Mouse (Mus musculus) brain, adult 2 months (tissue): ENCODE results near the gene Igsf8.

Source experiments
- DNase-seq: peaks from one replicate; pipeline ENCODE4 v3.0.0; 2011; ENCODE audit warnings: low read depth, low spot score

Igsf8 gene

DNA sequence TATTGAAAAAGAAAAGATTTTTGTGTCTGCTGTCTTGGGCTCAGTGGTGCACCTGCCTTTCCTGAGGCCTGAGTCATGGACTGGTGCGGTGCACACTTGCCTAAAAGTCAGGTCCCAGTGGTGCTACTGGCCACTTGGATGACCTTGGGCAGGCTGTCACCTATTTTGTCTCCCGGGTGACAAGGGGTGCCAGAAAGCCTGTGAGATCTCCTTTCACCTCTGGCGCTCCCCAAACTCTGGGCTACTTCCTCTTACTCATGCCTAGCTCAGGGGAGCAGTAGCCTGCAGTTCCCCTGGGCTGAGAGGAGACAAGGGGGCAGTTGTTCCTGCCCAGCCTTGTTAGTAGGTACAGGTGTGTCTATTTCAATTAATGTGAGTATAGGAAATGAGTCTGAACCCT, 40.9 kb downstream of the Igsf8 start:
- DNase-seq = no peak

DNA sequence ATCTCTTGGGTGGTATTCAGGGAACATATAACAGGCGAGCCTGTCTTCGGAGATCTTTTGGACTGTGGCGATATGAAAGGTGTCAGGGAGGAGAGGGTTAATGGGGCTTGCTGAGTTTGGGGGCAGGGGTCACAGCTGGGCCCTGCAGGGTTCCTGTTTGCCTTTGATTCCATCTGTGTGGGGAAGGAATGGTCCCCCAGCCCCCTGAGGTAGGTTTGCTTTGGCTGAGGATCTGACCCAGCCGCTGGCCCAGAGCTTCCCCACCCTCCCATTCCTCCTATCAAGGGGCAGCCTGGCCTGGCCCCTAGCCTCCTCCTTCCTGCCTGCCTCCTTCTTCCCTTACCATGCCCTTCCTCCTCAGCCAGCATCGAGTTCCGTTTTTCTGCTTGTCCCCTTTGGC, 41.4 kb downstream of the Igsf8 start:
- DNase-seq = no peak

DNA sequence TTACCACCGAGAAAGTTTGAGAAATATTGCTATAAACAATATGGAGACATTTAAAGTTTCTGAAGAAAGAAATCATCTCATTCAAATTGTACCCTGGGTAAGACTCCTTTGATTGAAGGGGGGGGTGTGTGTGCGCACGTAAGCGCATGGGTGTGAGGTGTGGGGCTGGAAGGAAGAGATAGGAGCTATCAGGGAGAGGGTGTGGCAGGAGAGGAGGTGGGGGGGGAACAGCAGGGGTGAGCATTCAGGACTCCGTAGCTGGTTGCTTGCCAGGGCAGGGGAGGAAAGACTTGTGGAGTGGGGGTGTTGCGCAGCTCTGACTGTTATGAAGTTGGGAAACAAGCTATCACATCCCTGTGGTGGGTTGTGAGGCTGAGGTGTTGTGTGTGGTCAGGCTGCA, 43.0 kb downstream of the Igsf8 start:
- peak; percentile 52 for DNase-seq

DNA sequence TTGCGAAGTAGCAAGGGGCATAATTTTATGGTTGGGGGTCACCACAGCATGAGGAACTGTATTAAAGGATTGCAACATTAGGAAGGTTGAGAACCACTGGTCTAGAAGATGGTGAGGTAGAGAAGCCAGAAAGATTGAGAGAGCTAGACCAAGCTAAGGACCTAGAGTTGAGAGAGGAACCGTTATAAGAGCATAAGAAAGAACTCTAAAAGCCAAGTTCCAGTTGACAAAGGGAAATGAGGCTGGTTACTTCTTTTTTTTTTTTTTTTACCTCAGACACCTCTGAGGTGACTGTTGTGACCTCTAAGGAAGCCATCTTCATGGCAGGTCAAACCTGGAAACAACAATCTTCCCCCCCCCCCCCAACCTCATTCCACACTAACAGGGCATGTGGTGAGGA, 43.7 kb downstream of the Igsf8 start:
- DNase-seq = no peak

DNA sequence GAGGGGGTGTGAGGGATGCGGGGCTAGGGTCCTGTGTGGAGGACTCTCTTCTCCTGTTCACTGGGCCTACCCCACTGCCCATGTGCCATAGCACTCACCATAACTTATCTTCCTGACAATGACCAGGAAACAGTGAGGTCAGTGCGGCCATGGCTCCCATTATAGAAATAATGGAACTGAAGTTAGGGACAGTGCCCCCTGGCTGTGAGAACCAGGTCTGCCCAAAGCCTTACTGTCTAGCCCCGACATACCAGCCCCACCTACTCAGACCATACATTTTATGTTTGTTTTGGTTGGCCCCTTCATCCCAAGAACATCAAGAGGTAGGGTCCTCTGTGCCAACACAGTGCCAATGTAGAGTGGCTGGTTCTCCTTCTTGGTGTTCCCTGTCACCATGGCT, 44.2 kb downstream of the Igsf8 start:
- DNase-seq = no peak

DNA sequence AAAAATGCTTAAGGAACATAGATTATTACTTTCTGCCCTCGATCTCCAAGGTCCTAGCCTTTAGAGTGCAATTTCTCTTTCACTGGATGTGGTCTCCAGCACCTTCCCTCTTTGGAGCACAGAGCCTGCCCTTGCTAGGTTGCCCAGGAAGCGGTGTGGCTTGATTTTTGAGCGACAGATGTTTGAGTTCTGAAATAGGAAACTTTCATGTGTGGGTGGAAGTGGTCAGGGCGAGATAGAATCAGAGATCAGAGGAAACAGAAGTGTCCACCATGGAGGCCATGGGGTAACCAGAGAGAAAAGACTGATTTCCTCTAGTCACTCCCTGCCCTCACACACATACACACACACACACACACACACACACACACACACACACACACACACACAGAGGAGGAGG, 44.8 kb downstream of the Igsf8 start:
- DNase-seq = no peak

DNA sequence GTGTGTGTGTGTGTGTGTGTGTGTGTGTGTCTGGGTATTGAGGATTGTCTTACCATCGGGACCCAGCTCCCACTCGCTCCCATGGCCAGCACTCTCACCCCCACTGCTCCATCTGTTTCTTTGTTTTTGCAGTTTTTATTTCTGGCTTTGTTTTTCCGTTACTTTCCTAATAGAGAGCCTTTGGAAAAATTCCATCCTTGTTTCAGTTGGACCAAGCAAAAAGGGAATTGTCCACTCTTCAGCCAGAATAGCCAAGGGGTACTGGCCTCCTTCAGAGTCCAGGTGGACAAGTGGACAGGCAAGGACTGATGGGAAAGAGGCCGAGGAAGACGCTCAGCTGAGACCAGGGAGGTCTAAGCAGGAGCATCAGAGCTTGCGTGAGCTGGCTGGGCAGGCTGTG, 45.4 kb downstream of the Igsf8 start:
- peak; percentile 77 for DNase-seq

DNA sequence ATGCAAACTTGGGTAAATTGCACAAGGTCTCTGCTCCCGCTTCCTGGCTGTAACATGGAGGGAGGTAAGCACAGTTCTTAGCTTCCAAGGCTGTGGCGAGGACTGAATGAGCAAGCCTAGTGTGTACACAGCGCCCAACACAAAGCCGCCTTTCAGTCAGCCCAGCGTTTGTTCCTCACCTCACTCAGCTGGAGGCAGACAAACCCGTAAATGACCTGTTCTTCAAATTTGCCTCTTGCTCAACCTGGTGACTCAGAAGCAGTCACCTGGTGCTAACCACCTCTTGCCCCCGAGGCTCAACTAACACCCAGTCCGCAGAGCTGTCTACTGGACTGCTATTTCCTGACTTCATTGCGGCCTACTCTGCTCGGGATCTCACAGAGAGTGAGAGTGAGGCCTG, 46.5 kb downstream of the Igsf8 start:
- DNase-seq = peak; percentile 49

DNA sequence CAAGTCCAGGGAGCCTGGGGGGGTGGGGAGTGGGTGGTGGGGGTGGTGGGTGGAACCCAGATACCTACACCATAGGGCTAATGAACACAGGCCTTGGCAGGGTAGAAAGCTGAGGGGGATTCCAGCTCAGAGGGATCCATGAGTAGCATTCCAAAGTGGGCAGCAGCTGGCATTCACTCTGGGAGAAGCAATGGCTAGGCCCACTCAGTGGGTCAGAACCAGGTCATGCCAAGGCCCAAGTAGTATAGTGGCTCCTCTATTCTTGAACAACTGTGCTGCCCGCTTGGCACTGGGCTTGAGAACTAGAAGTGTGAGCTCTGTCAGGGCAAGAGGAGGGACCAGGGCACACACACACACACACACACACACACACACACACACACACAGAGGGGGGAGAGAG, 47.0 kb downstream of the Igsf8 start:
- no peak for DNase-seq

DNA sequence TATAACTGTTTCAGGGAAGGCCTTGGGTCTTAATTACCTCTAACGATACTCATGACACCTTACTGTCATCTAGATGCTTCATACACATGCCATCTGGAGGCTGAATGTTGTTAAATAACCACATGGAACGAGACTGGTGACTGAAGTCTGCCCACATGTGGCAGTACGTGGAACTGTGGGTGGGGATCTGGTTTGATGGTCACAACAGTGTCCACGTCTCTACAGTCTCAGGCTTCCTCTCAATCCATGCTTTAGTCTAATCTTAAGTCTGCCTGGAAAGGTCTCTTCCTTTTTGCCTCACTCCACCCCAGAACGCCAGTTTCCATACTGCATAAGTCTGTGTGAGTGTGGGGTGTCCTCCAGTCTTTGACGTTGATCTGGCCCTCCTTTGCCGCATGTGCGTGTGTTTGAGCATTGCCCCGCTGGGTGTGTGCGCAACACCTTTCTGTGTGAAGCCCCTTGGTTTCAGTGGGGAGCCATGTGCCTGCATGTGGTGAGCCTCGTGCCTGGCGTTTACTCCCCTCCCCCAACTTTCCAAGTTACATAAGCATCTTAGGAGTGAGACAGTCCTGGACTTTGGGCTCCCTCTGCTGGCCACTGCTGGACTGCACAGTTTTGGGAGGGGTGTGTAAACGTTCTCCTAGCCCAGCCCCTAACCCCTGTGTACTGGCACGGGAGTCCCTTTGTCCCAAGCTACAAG, 48.4 kb downstream of the Igsf8 start:
- peak; percentile 96 for DNase-seq

DNA sequence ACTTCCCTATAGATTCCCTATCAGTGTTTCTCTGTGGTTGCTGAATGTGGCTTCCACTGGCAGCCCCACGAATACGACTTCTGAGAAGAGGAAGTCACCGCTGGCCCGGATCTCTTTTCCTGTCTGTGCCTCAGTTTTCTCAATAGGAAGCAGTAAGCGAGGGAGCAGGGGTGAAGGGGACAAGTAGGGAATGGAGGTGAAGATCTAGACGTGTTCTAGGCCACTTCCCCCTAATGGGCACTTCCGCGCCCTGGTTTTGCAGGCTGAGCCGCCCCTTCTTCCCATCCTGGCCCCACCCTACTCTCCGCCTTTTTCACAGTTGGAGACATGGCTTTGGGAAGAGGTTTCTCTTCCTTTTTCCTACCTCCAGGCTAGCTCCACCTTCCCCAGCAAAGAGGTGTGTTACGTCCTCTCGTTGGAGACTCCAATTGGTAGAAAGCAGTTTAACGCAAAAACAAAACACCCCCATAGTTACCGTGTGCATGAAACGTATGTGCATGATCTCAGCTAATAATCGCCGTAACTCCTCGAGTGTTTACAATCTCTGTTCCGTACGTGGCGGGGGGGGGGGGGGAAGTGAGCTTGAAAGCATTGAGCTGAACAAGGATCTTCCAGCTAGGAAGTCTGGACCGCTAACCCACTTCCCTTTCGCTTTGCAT, 49.9 kb downstream of the Igsf8 start:
- peak; percentile 98 for DNase-seq

DNA sequence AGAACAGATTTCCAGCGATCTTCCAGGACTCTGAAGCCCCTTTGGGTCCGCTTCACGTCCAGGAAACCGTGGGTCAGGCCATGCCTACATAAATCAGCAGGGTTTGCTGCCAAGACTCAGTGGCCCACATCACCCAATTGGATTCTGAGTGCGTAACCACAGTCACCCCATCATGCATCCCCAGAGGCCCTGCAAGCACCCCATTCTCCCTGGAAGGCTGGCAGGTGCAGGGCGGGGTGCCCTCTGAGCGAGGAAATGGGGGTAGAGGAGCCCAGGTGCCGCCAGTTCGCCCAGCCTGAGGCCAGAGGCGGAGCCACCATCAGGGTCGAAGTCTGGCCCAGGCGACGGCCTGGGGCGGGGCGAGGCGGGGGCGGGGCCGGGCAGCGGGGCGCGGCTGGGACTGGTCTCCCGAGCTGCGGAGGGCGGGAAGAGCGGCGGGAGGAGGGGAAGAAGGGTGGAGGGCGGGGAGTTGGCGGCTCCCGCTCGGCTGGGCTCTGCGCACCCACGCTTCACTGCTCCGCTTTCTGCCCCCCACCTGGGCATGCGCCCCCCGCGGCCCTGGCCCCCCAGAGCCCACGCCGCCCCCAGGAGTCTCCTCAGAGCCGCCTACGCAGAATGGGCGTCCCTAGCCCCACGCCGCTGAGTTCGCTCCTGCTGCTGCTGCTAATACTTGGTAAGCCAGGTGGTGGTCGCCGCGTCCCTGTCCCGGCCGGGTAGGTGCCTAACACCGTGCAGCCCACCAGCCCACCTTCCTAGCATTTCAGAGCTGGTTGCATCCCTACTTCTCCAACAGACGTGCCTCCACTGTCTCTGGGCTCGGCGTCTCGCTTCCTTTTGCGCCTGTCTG, 50.7 kb downstream of the Igsf8 start:
- DNase-seq = peak; percentile 94

DNA sequence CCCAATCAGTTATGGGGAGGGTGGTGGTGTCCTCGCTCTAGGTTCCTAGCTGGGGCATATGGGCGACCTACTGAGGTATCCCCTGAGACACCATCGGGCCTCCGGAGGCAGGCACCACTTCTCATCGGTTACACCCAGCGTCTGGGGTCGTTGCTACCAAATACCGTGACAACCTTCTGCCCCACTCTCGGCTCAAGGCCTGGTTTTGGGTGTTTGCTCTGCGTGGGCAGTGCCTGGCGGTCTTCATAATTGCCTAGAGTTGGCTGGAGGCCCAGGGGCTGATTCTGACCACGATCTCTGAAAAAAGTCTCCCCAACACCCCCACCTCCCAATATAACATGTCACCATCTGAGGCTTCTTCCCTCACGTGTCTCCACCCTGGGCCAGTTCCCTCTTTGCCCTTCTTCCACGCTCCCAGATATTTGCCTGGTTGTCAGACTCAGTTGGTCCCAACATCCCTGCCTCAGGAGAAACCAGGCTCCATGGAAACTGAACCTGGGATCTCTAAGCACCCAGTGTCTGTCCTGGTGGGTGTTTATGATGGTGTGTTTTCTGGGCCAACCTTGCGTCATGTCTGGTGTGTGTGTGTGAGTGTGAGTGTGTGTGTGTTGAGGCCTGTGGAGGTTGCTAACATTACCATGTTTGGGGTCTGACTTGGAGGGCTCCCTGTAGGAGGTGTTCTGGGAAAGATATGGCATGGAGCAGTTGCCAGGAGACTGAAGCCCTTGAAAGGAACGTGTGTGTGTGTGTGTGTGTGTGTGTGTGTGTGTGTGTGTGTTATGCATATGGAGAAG, 51.5 kb downstream of the Igsf8 start:
- peak; percentile 87 for DNase-seq

DNA sequence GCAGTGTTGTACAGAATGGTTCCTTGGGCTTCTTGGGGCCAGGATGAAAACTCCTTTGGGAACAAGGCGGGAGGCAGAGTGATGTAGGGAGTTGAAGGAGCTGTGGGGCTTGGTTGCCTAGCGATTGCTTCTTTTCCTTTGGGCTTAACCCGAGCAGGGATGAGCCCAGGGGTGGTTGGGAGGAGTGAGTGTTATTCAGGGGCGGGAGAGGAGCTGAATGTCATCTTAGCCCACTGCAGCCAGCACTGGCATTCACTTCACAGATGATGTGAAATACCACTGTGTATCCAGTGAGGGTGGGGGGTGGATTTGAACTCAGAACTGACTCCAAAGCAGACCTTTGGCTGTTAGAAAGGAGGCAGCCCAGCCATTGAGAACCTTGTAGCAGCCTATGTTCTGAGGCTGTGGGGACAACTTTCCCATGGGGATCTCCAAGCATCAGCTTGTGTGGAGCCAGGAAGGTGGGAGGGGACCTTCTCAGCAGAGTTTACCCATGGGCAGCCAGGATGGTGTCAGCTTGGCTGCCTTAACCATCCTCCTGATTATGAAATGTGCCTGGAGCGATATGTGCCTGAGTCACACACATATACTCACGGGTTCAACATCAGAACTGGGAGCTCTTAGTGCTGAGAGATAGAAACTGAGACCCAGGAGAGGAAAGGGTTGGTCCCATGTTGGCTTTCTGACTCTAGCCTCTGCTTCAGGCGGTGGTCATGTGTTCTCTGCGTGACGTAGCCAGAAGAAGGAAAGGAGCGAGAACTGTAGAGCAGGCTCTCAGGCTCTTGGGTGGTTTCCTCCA, 52.4 kb downstream of the Igsf8 start:
- peak; percentile 81 for DNase-seq

DNA sequence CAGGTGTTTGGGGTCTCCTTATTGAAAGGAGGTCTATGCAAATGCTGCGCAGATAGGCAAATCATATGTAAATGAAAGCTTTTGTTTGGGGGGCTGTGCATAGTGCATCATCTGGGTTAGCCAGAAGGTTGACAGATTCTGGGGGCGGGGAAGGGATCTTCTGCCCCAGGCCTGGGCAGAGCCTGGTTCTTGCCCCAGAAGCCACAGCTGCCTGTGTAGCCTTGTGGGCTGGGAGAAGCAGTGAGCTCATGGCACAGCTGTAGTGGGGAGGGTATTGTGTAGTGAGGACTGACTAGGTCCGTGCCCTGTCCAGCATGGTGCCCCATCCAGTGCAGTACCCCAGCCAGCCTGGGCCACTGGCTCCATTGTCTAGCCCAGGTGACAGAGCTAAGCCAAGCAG, 53.5 kb downstream of the Igsf8 start:
- DNase-seq = peak; percentile 70

DNA sequence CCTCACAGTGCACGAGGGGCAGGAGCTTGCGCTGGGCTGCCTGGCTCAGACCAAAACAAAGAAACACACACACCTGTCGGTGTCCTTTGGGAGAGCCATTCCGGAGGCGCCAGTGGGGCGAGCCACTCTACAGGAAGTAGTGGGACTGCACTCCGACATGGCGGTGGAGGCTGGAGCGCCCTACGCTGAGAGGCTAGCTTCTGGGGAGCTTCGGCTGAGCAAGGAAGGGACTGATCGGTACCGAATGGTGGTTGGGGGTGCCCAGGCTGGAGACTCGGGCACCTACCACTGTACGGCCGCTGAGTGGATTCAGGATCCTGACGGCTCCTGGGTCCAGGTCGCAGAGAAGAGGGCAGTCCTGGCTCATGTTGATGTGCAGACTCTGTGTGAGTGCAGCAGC, 56.0 kb downstream of the Igsf8 start:
- peak; percentile 15 for DNase-seq

DNA sequence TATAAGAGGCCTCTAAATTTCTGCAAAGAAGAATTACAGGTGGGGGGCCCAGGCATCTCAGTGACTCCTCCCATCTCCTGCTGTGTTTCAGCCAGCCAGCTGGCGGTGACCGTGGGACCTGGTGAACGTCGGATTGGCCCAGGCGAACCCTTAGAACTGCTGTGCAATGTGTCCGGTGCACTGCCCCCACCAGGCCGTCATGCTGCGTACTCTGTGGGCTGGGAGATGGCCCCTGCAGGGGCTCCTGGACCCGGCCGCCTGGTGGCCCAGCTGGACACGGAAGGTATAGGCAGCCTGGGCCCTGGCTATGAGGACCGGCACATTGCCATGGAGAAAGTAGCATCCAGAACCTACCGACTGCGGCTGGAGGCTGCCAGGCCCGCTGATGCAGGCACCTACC, 56.5 kb downstream of the Igsf8 start:
- peak; percentile 52 for DNase-seq

DNA sequence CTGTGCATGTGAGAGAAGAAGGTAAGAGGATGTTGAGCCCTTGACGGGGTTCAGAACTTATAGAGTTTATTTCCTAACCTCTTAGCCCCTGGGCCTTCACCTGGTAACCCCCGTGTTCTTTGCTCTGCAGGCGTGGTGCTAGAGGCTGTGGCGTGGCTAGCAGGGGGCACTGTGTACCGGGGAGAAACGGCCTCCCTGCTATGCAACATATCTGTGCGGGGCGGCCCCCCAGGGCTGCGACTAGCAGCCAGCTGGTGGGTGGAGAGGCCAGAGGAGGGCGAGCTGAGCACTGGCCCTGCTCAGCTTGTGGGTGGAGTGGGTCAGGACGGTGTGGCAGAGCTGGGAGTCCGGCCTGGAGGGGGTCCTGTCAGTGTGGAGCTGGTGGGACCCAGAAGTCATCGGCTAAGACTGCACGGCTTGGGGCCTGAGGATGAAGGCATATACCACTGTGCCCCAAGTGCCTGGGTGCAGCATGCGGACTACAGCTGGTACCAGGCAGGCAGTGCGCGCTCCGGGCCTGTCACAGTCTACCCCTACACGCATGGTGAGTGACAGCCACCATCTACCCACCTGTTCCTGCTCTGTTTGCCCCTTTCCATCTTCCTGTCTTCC, 57.1 kb downstream of the Igsf8 start:
- peak; percentile 62 for DNase-seq

DNA sequence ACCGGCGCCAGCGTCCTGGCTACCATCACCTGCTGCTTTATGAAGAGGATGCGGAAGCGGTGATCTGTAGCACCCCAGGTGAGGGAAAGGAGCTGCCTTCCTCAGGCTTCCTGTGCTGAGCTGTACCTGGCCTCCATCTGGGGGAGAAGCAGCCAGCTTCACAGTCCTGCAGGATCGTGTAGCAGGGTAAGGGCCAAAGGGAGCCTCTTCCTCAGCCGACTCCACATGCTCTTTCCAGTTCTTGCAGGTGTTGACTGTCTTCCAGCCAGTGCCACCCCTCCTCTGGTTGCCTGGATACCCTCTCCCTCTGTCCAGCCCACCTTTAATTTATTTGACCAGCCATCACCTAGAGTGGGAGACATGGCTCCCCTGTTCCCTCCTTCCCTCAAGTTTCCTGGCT, 57.9 kb downstream of the Igsf8 start:
- peak; percentile 43 for DNase-seq

DNA sequence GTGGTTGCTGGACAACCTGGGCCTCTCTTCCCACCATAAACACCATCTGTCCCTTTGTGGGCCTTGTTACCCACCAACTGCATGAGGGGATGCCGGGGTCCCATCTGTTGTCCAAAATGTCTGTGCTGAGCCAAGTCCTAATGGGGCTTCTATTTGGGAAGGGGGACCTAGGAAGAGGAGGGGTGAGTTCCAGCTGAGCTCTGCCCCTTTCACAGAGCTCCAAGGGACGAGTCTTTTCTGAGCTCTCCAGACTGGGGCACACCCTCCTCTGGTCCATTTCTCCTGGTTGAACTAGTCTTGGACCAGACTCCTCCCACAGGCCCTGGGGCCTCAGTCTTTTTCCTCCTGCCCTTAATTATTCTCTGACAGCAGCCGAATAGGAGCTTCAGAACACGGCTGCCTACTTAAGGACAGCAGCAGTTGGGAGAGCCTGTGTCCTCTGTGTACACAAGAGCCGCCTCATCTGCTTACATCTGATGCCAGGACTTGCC, 58.5 kb downstream of the Igsf8 start:
- peak; percentile 81 for DNase-seq
